Mouse (Mus musculus) kidney, postnatal 0 days (tissue): ENCODE measurements around the gene Snrk. TPM values are rescaled to one million over a fixed set of nuclear protein-coding genes. Genes with fewer than 3 reads are reported as not detected.

ENCODE experiments used
- ATAC-seq: fragments of 200-750 bp; cut with Nextera tagmentation; replicated peaks from 2 replicates; pipeline ENCODE4 v1.8.0; 2017; ENCODE audit warnings: low read depth, moderate number of reproducible peaks, moderate TSS enrichment, moderate library complexity; ENCODE audit not compliant: low FRiP score
- DNase-seq: peaks from one replicate; pipeline ENCODE4 v3.0.0-alpha.2; 2016; ENCODE audit warnings: low spot score
- H3K27ac ChIP-seq: fragments of 300-500 bp; sonication (generic); 2 replicates; pipeline ENCODE4 v1.5.1; 2014; ENCODE audit warnings: mild to moderate bottlenecking
- H3K27me3 ChIP-seq: fragments of 300-500 bp; sonication (generic); 2 replicates; pipeline ENCODE4 v1.6.1; 2014; ENCODE audit warnings: low read length, mixed read lengths; ENCODE audit not compliant: insufficient read depth
- H3K36me3 ChIP-seq: fragments of 300-500 bp; sonication (generic); 2 replicates; pipeline ENCODE4 v1.6.1; 2014; ENCODE audit warnings: low read length, mixed read lengths; ENCODE audit not compliant: insufficient read depth
- H3K4me1 ChIP-seq: fragments of 300-500 bp; sonication (generic); replicated peaks from 2 replicates; pipeline ENCODE4 v1.6.1; 2014; ENCODE audit warnings: antibody characterized with exemption, low read length, mixed read lengths; ENCODE audit not compliant: insufficient read depth
- H3K4me2 ChIP-seq: fragments of 300-500 bp; sonication (generic); 2 replicates; pipeline ENCODE4 v1.6.1; 2014; ENCODE audit warnings: mild to moderate bottlenecking, low read length, moderate library complexity, mixed read lengths
- H3K4me3 ChIP-seq: fragments of 300-500 bp; sonication (generic); replicated peaks from 2 replicates; pipeline ENCODE4 v1.5.1; 2014; ENCODE audit warnings: low read depth, low read length
- H3K9ac ChIP-seq: fragments of 300-500 bp; sonication (generic); 2 replicates; pipeline ENCODE4 v1.6.1; 2014; ENCODE audit warnings: low read depth, low read length
- H3K9me3 ChIP-seq: fragments of 300-500 bp; sonication (generic); replicated peaks from 2 replicates; pipeline ENCODE4 v1.6.1; 2016; ENCODE audit warnings: low read length, inconsistent platforms, mixed read lengths
- CTCF ChIP-seq: IDR thresholded peaks from 2 replicates; pipeline ENCODE4 v1.5.1; 2016; ENCODE audit warnings: antibody characterized with exemption, low read depth, mild to moderate bottlenecking, moderate library complexity
- WGBS: fragments of 180-500 bp; shearing (Covaris S2); extraction: QIAGEN DNeasy Blood & Tissue Kit; methylation state at CpG from one replicate; pipeline ENCODE4 v1.1.7; 2014; 5-methylcytosine and 5-hydroxymethylcytosine counted together
- polyA plus RNA-seq: library from polyadenylated mRNA; unstranded; fragments of >200 nt; fragmentation: Nextera tagmentation; extraction: Ambion mirVana; gene quantifications from 2 replicates; pipeline ENCODE4 v1.2.1, GENCODE M21; 2015

The Snrk gene
- polyA plus RNA-seq: 51.3 and 51.6 TPM in 2 replicates

DNA sequence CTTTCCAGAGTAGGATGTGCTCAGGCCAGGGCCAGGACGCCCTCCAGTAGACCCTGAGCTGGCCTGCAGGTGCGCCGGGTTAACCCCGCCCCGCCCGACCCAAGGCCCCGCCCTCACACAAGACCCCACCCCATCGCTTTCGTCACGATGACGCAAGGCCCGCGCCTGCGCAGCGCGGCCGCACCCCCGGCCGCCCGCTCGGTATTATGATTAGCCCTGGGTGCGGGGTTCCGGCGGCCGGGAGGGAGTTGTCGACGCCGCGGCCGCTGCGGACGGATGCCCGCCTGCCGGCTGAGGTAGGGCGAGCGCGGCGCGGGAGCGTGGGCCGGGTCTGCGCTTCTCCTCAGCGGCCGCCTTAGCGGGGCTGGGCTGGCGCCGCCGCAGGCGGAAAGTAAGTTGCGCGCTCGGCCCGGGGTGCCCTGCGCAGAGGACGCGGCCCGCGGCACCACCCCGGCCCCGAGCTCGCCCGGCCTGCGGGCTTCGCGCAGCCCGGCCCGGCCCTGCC is at the start of gene Snrk:
Gene Snrk, plus strand, starts transcription at position 155 of the 505 bp plus-strand sequence.
- Histone ChIP-seq H3K9me3 (no peaks in the 10 kb centered on the region), H3K27me3 (no peaks in the 10 kb centered on the region), H3K27ac (peak within 1 kb of the TSS; percentile 94), H3K4me1 (0 out of 2 replicates have a peak, but pooled peaks cover 11% of the 10 kb centered on the region), H3K4me3 (peak within 1 kb of the TSS; percentile 93), H3K9ac (peak within 1 kb of the TSS; percentile 97), H3K4me2 (peak within 1 kb of the TSS; percentile 66), H3K36me3 (no peaks in the 10 kb centered on the region; the same call in 1 of the 2 replicates)
- TF ChIP-seq CTCF: no peak
- WGBS: 0% methylated on average over 54 of the region's 67 CpGs
- DNase-seq: peak; percentile 85
- ATAC-seq: peak; percentile 94

DNA sequence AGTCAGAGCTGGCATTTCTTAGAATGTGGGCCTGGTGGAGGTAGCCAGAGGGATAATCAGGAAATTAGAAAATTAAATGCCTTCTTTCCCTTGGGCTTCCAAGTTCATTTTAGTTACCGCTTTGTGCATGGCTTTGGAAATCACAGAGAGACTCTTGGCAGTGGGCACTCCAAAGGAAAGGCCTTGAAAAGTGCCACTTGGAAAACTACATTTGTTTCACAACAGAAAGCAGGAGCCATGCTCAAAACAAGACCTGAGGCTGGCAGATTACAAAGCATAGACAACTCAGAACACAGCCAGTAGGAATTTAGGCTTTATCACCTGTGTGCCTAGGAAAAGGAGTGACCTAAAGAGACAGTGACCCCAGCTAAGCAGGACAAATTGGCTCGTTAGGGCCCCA is 49.4 kb upstream of the Snrk start:
- Histone ChIP-seq H3K4me3 (no peak overlapping the region), H3K9ac (no peak overlapping the region), H3K36me3 (no peaks in the 10 kb centered on the region), H3K27ac (no peak overlapping the region), H3K9me3 (no peaks in the 10 kb centered on the region), H3K4me2 (no peak overlapping the region), H3K27me3 (no peaks in the 10 kb centered on the region), H3K4me1 (no peaks in the 10 kb centered on the region)
- 65% methylated on average over 2 of the region's 2 CpGs for WGBS
- DNase-seq (no peak), ATAC-seq (no peak)
- TF ChIP-seq CTCF: no peak

GRCm38 (mm10) chr9:122069560-122070174 is 47.4 kb upstream of the Snrk start:
- TF ChIP-seq CTCF: no peak
- ATAC-seq (no peak), DNase-seq (no peak)
- Histone ChIP-seq H3K4me1 (no peaks in the 10 kb centered on the region), H3K9ac (no peak overlapping the region), H3K4me2 (no peak overlapping the region), H3K9me3 (no peaks in the 10 kb centered on the region), H3K27ac (no peak overlapping the region), H3K4me3 (no peak overlapping the region), H3K27me3 (no peaks in the 10 kb centered on the region), H3K36me3 (no peaks in the 10 kb centered on the region)
- 74% methylated on average over 11 of the region's 11 CpGs for WGBS

DNA sequence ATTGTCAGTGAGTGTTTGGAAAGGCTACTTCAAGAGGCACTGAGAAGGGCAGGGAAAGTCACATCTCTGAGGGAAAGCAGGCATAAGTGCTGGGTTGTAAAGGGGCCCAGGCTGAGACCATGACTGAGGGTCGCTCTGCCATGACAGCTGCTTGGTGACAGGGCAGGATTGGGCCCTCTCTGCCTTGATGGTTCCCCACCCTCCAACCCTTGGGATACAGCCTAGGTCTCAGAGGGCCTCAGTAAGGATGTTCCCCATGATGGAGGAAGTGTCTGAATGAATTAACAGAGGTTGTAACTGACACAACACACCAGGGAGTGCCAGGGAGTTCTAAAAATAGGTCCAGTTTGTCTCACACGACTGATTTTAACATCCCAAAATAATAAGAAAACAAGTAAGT is 43.1 kb upstream of the Snrk start:
- TF ChIP-seq CTCF: no peak
- Histone ChIP-seq H3K9me3 (no peaks in the 10 kb centered on the region), H3K4me3 (no peak overlapping the region), H3K4me2 (no peak overlapping the region), H3K27me3 (no peaks in the 10 kb centered on the region), H3K9ac (no peak overlapping the region), H3K27ac (no peak overlapping the region), H3K36me3 (no peaks in the 10 kb centered on the region), H3K4me1 (no peaks in the 10 kb centered on the region)
- WGBS: 27% methylated on average over 2 of the region's 2 CpGs
- ATAC-seq (no peak), DNase-seq (no peak)

DNA sequence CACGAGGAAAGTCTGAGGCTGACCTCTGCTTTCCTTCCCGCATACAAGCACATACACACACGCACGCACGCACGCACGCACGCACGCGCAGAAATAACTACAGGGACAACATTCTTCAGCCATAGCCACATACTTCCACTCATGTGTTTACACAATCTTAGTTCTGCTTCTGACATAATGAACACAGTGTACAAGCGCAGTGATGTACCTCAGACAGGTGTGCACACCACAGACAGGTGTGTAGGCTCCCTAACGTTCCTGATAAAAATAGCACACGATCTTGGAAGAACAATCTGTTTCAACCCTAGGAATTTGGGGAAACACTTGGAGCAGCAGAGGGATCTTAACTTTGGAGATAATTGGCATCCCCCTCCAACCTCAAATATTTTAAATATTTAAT is 42.5 kb upstream of the Snrk start:
- no peak for TF ChIP-seq CTCF
- WGBS: 86% methylated on average over 13 of the region's 13 CpGs

GRCm38 (mm10) chr9:122078456-122078855 is 38.6 kb upstream of the Snrk start:
- Histone ChIP-seq H3K9ac (no peak overlapping the region), H3K36me3 (no peaks in the 10 kb centered on the region), H3K4me1 (no peaks in the 10 kb centered on the region), H3K9me3 (no peaks in the 10 kb centered on the region), H3K27me3 (no peaks in the 10 kb centered on the region), H3K4me3 (no peak overlapping the region), H3K27ac (no peak overlapping the region), H3K4me2 (no peak overlapping the region)
- ATAC-seq: no peak
- no peak for DNase-seq
- TF ChIP-seq CTCF: no peak
- WGBS: 77% methylated on average over 5 of the region's 5 CpGs

More for the DNA sequence above, 42.5 kb upstream of the Snrk start:
- Histone ChIP-seq H3K4me2 (no peak overlapping the region), H3K9me3 (no peaks in the 10 kb centered on the region), H3K27ac (no peak overlapping the region), H3K4me3 (no peak overlapping the region), H3K9ac (no peak overlapping the region), H3K27me3 (no peaks in the 10 kb centered on the region), H3K4me1 (no peaks in the 10 kb centered on the region), H3K36me3 (no peaks in the 10 kb centered on the region)
- DNase-seq: no peak
- no peak for ATAC-seq
